Mouse (Mus musculus): ENCODE data around the gene Slc22a5. TPM values are rescaled to one million over a fixed set of nuclear protein-coding genes. Genes with fewer than 3 reads are reported as not detected.
"Not testable (repeated sequence)": the region's sequence is repeated elsewhere in the genome, so short reads cannot be mapped to it uniquely, and the experiment has no call there.

Slc22a5 gene
- polyA plus RNA-seq, 1 experiment from 2014 or later = 6.8 TPM

- H3K36me3 ChIP-seq (ENCODE audit: inconsistent target) = no peaks in the 10 kb centered on the region
- H3K27ac ChIP-seq = no peak overlapping the region
- H3K4me3 ChIP-seq (ENCODE audit: inconsistent target) = no peak overlapping the region
- no peaks in the 10 kb centered on the region for H3K79me2 ChIP-seq (ENCODE audit: inconsistent target)
- WGBS (ENCODE audit: missing documents) = 88% methylated on average over 3 of the region's 3 CpGs
Measured at GRCm38 (mm10) chr11:53899004-53899403, 7.5 kb upstream of the Slc22a5 start.

- WGBS (ENCODE audit: missing documents) = 92% methylated on average over 6 of the region's 6 CpGs
Measured at GRCm38 (mm10) chr11:53896935-53897334, 5.5 kb upstream of the Slc22a5 start.

GRCm38 (mm10) chr11:53893451-53893850 lies 2.0 kb upstream of the Slc22a5 start:
- 49% methylated on average over 2 of the region's 2 CpGs for WGBS (ENCODE audit: missing documents)

More at GRCm38 (mm10) chr11:53896935-53897334, 5.5 kb upstream of the Slc22a5 start:
- H3K36me3 ChIP-seq (ENCODE audit: inconsistent target) = no peaks in the 10 kb centered on the region
- no peak overlapping the region for H3K4me3 ChIP-seq (ENCODE audit: inconsistent target)
- no peak overlapping the region for H3K27ac ChIP-seq
- H3K79me2 ChIP-seq (ENCODE audit: inconsistent target) = no peaks in the 10 kb centered on the region

GRCm38 (mm10) chr11:53892716-53893416 lies 1.4 kb upstream of the Slc22a5 start:
- WGBS (ENCODE audit: missing documents) = 18% methylated on average over 9 of the region's 9 CpGs

More at GRCm38 (mm10) chr11:53893451-53893850, 2.0 kb upstream of the Slc22a5 start:
- H3K36me3 ChIP-seq (ENCODE audit: inconsistent target) = no peaks in the 10 kb centered on the region
- no peak overlapping the region for H3K4me3 ChIP-seq (ENCODE audit: inconsistent target)
- H3K79me2 ChIP-seq (ENCODE audit: inconsistent target) = peaks cover 5% of the 10 kb centered on the region; the same call in 1 of the 2 replicates
- H3K27ac ChIP-seq = peak overlapping the region; percentile 50

GRCm38 (mm10) chr11:53890906-53891504 lies 455 bp downstream of the Slc22a5 start:
- 2% methylated on average over 33 of the region's 33 CpGs for WGBS (ENCODE audit: missing documents)
- no peaks in the 10 kb centered on the region for H3K36me3 ChIP-seq (ENCODE audit: inconsistent target)
- no peak overlapping the region for H3K27ac ChIP-seq
- H3K4me3 ChIP-seq (ENCODE audit: inconsistent target) = peak overlapping the region; percentile 60
- H3K79me2 ChIP-seq (ENCODE audit: inconsistent target) = peaks cover 5% of the 10 kb centered on the region; the same call in 1 of the 2 replicates

More at GRCm38 (mm10) chr11:53892716-53893416, 1.4 kb upstream of the Slc22a5 start:
- Histone ChIP-seq H3K36me3 (ENCODE audit: inconsistent target) (no peaks in the 10 kb centered on the region), H3K4me3 (ENCODE audit: inconsistent target) (no peak overlapping the region), H3K27ac (peak overlapping the region; percentile 50), H3K79me2 (ENCODE audit: inconsistent target) (peaks cover 5% of the 10 kb centered on the region; the same call in 1 of the 2 replicates)

- Histone ChIP-seq H3K27ac (no peak overlapping the region), H3K79me2 (ENCODE audit: inconsistent target) (peaks cover 5% of the 10 kb centered on the region; the same call in 1 of the 2 replicates), H3K4me3 (ENCODE audit: inconsistent target) (no peak overlapping the region), H3K36me3 (ENCODE audit: inconsistent target) (no peaks in the 10 kb centered on the region)
- 88% methylated on average over 2 of the region's 2 CpGs for WGBS (ENCODE audit: missing documents)
Measured at GRCm38 (mm10) chr11:53890225-53890624, 1.2 kb downstream of the Slc22a5 start.

GRCm38 (mm10) chr11:53889091-53889645 lies 2.3 kb downstream of the Slc22a5 start:
- Histone ChIP-seq H3K27ac (no peak overlapping the region), H3K36me3 (ENCODE audit: inconsistent target) (no peaks in the 10 kb centered on the region), H3K79me2 (ENCODE audit: inconsistent target) (peaks cover 5% of the 10 kb centered on the region; the same call in 1 of the 2 replicates), H3K4me3 (ENCODE audit: inconsistent target) (no peak overlapping the region)
- WGBS (ENCODE audit: missing documents) = 81% methylated on average over 4 of the region's 4 CpGs

GRCm38 (mm10) chr11:53888242-53888641 lies 3.2 kb downstream of the Slc22a5 start:
- WGBS (ENCODE audit: missing documents) = 92% methylated on average over 4 of the region's 4 CpGs
- Histone ChIP-seq H3K4me3 (ENCODE audit: inconsistent target) (no peak overlapping the region), H3K36me3 (ENCODE audit: inconsistent target) (no peaks in the 10 kb centered on the region), H3K79me2 (ENCODE audit: inconsistent target) (peaks cover 5% of the 10 kb centered on the region; the same call in 1 of the 2 replicates), H3K27ac (no peak overlapping the region)

- no peak overlapping the region for H3K4me3 ChIP-seq (ENCODE audit: inconsistent target)
- no peaks in the 10 kb centered on the region for H3K36me3 ChIP-seq (ENCODE audit: inconsistent target)
- 85% methylated on average over 2 of the region's 2 CpGs for WGBS (ENCODE audit: missing documents)
- H3K79me2 ChIP-seq (ENCODE audit: inconsistent target) = no peaks in the 10 kb centered on the region; the same call in 1 of the 2 replicates
- H3K27ac ChIP-seq = no peak overlapping the region
Measured at GRCm38 (mm10) chr11:53883287-53883686, 8.2 kb downstream of the Slc22a5 start.

- H3K4me3 ChIP-seq (ENCODE audit: inconsistent target); H3K36me3 ChIP-seq (ENCODE audit: inconsistent target); H3K27ac ChIP-seq; H3K79me2 ChIP-seq (ENCODE audit: inconsistent target): not testable (repeated sequence)
- 89% methylated on average over 5 of the region's 5 CpGs for WGBS (ENCODE audit: missing documents)
Measured at GRCm38 (mm10) chr11:53878096-53878495, 13.4 kb downstream of the Slc22a5 start.

GRCm38 (mm10) chr11:53876488-53876887 lies 15.0 kb downstream of the Slc22a5 start:
- no peaks in the 10 kb centered on the region for H3K79me2 ChIP-seq (ENCODE audit: inconsistent target)
- no peaks in the 10 kb centered on the region for H3K36me3 ChIP-seq (ENCODE audit: inconsistent target)
- no peak overlapping the region for H3K4me3 ChIP-seq (ENCODE audit: inconsistent target)
- WGBS (ENCODE audit: missing documents) = 92% methylated on average over 4 of the region's 4 CpGs
- no peak overlapping the region for H3K27ac ChIP-seq

- Histone ChIP-seq H3K27ac (no peak overlapping the region), H3K79me2 (ENCODE audit: inconsistent target) (no peaks in the 10 kb centered on the region), H3K4me3 (ENCODE audit: inconsistent target) (no peak overlapping the region), H3K36me3 (ENCODE audit: inconsistent target) (no peaks in the 10 kb centered on the region)
- WGBS (ENCODE audit: missing documents) = 92% methylated on average over 4 of the region's 4 CpGs
Measured at GRCm38 (mm10) chr11:53874706-53875105, 16.8 kb downstream of the Slc22a5 start.

GRCm38 (mm10) chr11:53873909-53874704 lies 17.4 kb downstream of the Slc22a5 start:
- H3K79me2 ChIP-seq (ENCODE audit: inconsistent target); H3K36me3 ChIP-seq (ENCODE audit: inconsistent target); H3K4me3 ChIP-seq (ENCODE audit: inconsistent target); H3K27ac ChIP-seq: not testable (repeated sequence)
- 93% methylated on average over 5 of the region's 5 CpGs for WGBS (ENCODE audit: missing documents)

- 93% methylated on average over 2 of the region's 2 CpGs for WGBS (ENCODE audit: missing documents)
- no peaks in the 10 kb centered on the region for H3K36me3 ChIP-seq (ENCODE audit: inconsistent target)
- H3K79me2 ChIP-seq (ENCODE audit: inconsistent target) = no peaks in the 10 kb centered on the region
- H3K27ac ChIP-seq = no peak overlapping the region
- no peak overlapping the region for H3K4me3 ChIP-seq (ENCODE audit: inconsistent target)
Measured at GRCm38 (mm10) chr11:53871786-53872507, 19.5 kb downstream of the Slc22a5 start.
